Mouse (Mus musculus) olfactory bulb, adult 2 months (tissue): ENCODE data around the gene Ccdc86.

Experiments
- CTCF ChIP-seq: fragments of 200-500 bp; IDR thresholded peaks from 2 replicates; pipeline ENCODE4 v1.5.1; 2012; ENCODE audit warnings: low read depth, mild to moderate bottlenecking, low read length, moderate library complexity; ENCODE audit not compliant: insufficient read depth
- POLR2A ChIP-seq: fragments of 200-500 bp; IDR thresholded peaks from 2 replicates; pipeline ENCODE4 v1.6.1; 2012; ENCODE audit warnings: mild to moderate bottlenecking, low read depth, low read length, moderate library complexity; ENCODE audit not compliant: insufficient read depth

DNA sequence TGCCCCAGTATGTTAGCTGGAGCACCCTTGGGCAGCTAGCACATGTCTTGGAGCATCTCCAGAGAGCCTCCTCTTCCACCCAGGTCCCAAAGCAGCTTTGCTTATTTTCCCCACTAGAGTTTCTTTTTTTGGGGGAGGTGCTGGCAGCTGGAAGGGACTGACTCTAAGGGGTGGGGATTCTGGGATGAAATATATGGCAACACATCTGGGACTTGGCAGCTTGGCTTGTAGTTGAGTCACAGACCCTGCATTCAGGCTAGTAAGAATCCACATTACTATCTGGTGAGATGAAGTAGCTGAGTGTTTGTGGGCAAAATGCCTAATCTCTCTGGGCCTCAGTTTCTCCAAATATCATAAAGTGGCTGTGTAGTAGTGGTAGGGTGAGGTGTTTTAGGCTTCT is 42.8 kb upstream of the Ccdc86 start:
- TF ChIP-seq CTCF (no peak), POLR2A (no peak)
